Mouse (Mus musculus) MEL (cell line): ENCODE results near the gene Olfr1393. TPM values are rescaled to one million over a fixed set of nuclear protein-coding genes. Genes with fewer than 3 reads are reported as not detected.

Experiments used
- DNase-seq: peaks from one replicate; pipeline ENCODE4 v3.0.0; 2011; ENCODE audit warnings: low read depth, low spot score
- H3K27ac ChIP-seq: 2 replicates; pipeline ENCODE4 v1.5.1; 2012; ENCODE audit warnings: low read depth, mild to moderate bottlenecking, control low read depth, low read length, moderate library complexity; ENCODE audit not compliant: control insufficient read depth
- H3K27me3 ChIP-seq, 2 experiments: fragments of 150-350 bp in 1 of 2; sonication (generic) in 1 of 2; 2 replicates each; pipeline ENCODE4 v1.6.1; 2012; ENCODE audit warnings: low read length in 2 of 2, mild to moderate bottlenecking in 2 of 2, improper control_type of control experiment in 1 of 2, moderate library complexity in 1 of 2; ENCODE audit not compliant: insufficient read depth in 2 of 2, control insufficient read depth in 1 of 2
- H3K36me3 ChIP-seq, 2 experiments: 2 replicates each; pipeline ENCODE4 v1.6.1; 2012 to 2014; ENCODE audit warnings: low read length in 2 of 2, improper control_type of control experiment in 1 of 2, inconsistent platforms in 1 of 2, mild to moderate bottlenecking in 1 of 2; ENCODE audit not compliant: insufficient read depth in 2 of 2, control insufficient read depth in 1 of 2
- H3K4me1 ChIP-seq, 2 experiments: fragments of 150-350 bp in 1 of 2; sonication (generic) in 1 of 2; 2 replicates each; pipeline ENCODE4 v1.6.1; 2012; ENCODE audit warnings: low read length in 2 of 2, improper control_type of control experiment in 1 of 2, mild to moderate bottlenecking in 1 of 2; ENCODE audit not compliant: insufficient read depth in 2 of 2, control insufficient read depth in 1 of 2
- H3K4me3 ChIP-seq, 2 experiments: fragments of 150-350 bp in 1 of 2; sonication (generic) in 1 of 2; 2 replicates each; pipeline ENCODE4 v1.5.1; 2012; ENCODE audit warnings: low read depth in 2 of 2, low read length in 2 of 2, mild to moderate bottlenecking in 2 of 2, moderate library complexity in 2 of 2, control low read depth in 1 of 2, improper control_type of control experiment in 1 of 2; ENCODE audit not compliant: control insufficient read depth in 1 of 2, insufficient read depth in 1 of 2
- H3K79me2 ChIP-seq: 2 replicates; pipeline ENCODE4 v1.6.1; 2012; ENCODE audit warnings: mild to moderate bottlenecking, low read length, moderate library complexity; ENCODE audit not compliant: control insufficient read depth, poor library complexity, insufficient read depth
- H3K9ac ChIP-seq: 2 replicates; pipeline ENCODE4 v1.6.1; 2012; ENCODE audit warnings: low read depth, mild to moderate bottlenecking, control low read depth, low read length, moderate library complexity; ENCODE audit not compliant: control insufficient read depth, poor library complexity, severe bottlenecking
- H3K9me3 ChIP-seq: fragments of 150-350 bp; sonication (generic); replicated peaks from 2 replicates; pipeline ENCODE4 v1.6.1; 2012; ENCODE audit warnings: mild to moderate bottlenecking, low read length, improper control_type of control experiment, moderate library complexity; ENCODE audit not compliant: insufficient read depth
- BHLHE40 ChIP-seq: IDR thresholded peaks from 2 replicates; pipeline ENCODE4 v1.6.1; 2012; ENCODE audit warnings: low read depth, mild to moderate bottlenecking, inconsistent platforms, low read length, improper control_type of control experiment, borderline replicate concordance
- CHD1 ChIP-seq: IDR thresholded peaks from 2 replicates; pipeline ENCODE4 v1.6.1; 2012; ENCODE audit warnings: low read depth, mild to moderate bottlenecking, inconsistent platforms, low read length, improper control_type of control experiment
- CTCF ChIP-seq, 3 experiments: IDR thresholded peaks in 2 of 3; conservative IDR thresholded peaks in 1 of 3; 2 replicates each; pipeline ENCODE4 v1.5.1; 2011 to 2012; ENCODE audit warnings: low read length in 3 of 3, low read depth in 2 of 3, mild to moderate bottlenecking in 2 of 3, improper control_type of control experiment in 1 of 3, inconsistent platforms in 1 of 3, mixed read lengths in 1 of 3, moderate library complexity in 1 of 3; ENCODE audit not compliant: control insufficient read depth in 1 of 3, insufficient read depth in 1 of 3, poor library complexity in 1 of 3, severe bottlenecking in 1 of 3
- ELF1 ChIP-seq: IDR thresholded peaks from 2 replicates; pipeline ENCODE4 v1.6.1; 2014; ENCODE audit warnings: low read depth, mild to moderate bottlenecking, inconsistent platforms, low read length, improper control_type of control experiment, moderate library complexity
- EP300 ChIP-seq, 2 experiments: IDR thresholded peaks; 2 replicates each; pipeline ENCODE4 v1.6.1; 2011; ENCODE audit warnings: improper control_type of control experiment in 2 of 2, low read length in 2 of 2, low read depth in 1 of 2, mild to moderate bottlenecking in 1 of 2
- ETS1 ChIP-seq: IDR thresholded peaks from 2 replicates; pipeline ENCODE4 v1.6.1; 2012; ENCODE audit warnings: low read depth, mild to moderate bottlenecking, inconsistent platforms, low read length, improper control_type of control experiment, moderate library complexity
- GATA1 ChIP-seq: IDR thresholded peaks from 2 replicates; pipeline ENCODE4 v1.6.1; 2011; ENCODE audit warnings: low read depth, low read length, improper control_type of control experiment
- HCFC1 ChIP-seq: IDR thresholded peaks from 2 replicates; pipeline ENCODE4 v1.6.1; 2012; ENCODE audit warnings: low read depth, mild to moderate bottlenecking, inconsistent platforms, low read length, improper control_type of control experiment, moderate library complexity
- MAFK ChIP-seq: IDR thresholded peaks from 2 replicates; pipeline ENCODE4 v1.6.1; 2011; ENCODE audit warnings: low read depth, mild to moderate bottlenecking, low read length, improper control_type of control experiment, borderline replicate concordance
- MAX ChIP-seq: IDR thresholded peaks from 2 replicates; pipeline ENCODE4 v1.6.1; 2011; ENCODE audit warnings: low read length, improper control_type of control experiment
- RAD21 ChIP-seq: IDR thresholded peaks from 2 replicates; pipeline ENCODE4 v1.6.1; 2011; ENCODE audit warnings: mild to moderate bottlenecking, low read depth, low read length, improper control_type of control experiment
- SMC3 ChIP-seq: IDR thresholded peaks from 2 replicates; pipeline ENCODE4 v1.6.1; 2011; ENCODE audit warnings: low read depth, low read length, improper control_type of control experiment
- TBP ChIP-seq: IDR thresholded peaks from 2 replicates; pipeline ENCODE4 v1.8.0; 2011; ENCODE audit warnings: low read depth, low read length, improper control_type of control experiment
- ZC3H11A ChIP-seq: IDR thresholded peaks from 2 replicates; pipeline ENCODE4 v1.6.1; 2012; ENCODE audit warnings: low read depth, mild to moderate bottlenecking, inconsistent platforms, low read length, improper control_type of control experiment
- ZKSCAN1 ChIP-seq: IDR thresholded peaks from 2 replicates; pipeline ENCODE4 v1.6.1; 2012; ENCODE audit warnings: low read depth, mild to moderate bottlenecking, inconsistent platforms, low read length, improper control_type of control experiment, moderate library complexity
- ZMIZ1 ChIP-seq: IDR thresholded peaks from 2 replicates; pipeline ENCODE4 v1.6.1; 2012; ENCODE audit warnings: low read depth, mild to moderate bottlenecking, inconsistent platforms, low read length, improper control_type of control experiment, moderate library complexity
- ZNF384 ChIP-seq: IDR thresholded peaks from 2 replicates; pipeline ENCODE4 v1.6.1; 2012; ENCODE audit warnings: low read depth, mild to moderate bottlenecking, inconsistent platforms, low read length, improper control_type of control experiment
- polyA plus RNA-seq, 2 experiments: library from polyadenylated mRNA; stranded (reverse) in 1 of 2; unstranded in 1 of 2; fragments of >175 nt in 1 of 2; fragments of >200 nt in 1 of 2; gene quantifications; 2 replicates each; pipeline versions ENCODE4 v1.2.1 to v1.2.4; 2012; ENCODE audit warnings: low replicate concordance in 2 of 2, low read depth in 1 of 2; ENCODE audit not compliant: insufficient read length in 2 of 2, insufficient read depth in 1 of 2, missing spikeins in 1 of 2
- total RNA-seq: library from RNA; depleted of rRNA; stranded (reverse); fragments of 300-350 nt; gene quantifications from 2 replicates; pipeline ENCODE4 v1.2.3, GENCODE M21; 2012

Olfr1393 gene
- total and polyA plus RNA-seq, 3 experiments: not detected

GRCm38 (mm10) chr11:49252048-49252447 is 26.1 kb upstream of the Olfr1393 start:
- no peaks in the 10 kb centered on the region for H3K27me3 ChIP-seq
- peak overlapping the region; percentile 2; the same call in 1 of the 2 replicates for H3K27ac ChIP-seq
- DNase-seq: no peak

GRCm38 (mm10) chr11:49253035-49253434 is 25.1 kb upstream of the Olfr1393 start:
- H3K9me3 ChIP-seq: no peaks in the 10 kb centered on the region
- H3K4me3 ChIP-seq: no peak overlapping the region
- H3K36me3 ChIP-seq: peaks cover 9% of the 10 kb centered on the region in 2 experiments; a peak in 3 of 4 replicates
- DNase-seq: no peak
- H3K9ac ChIP-seq: no peak overlapping the region
- TF ChIP-seq SMC3: no peak
- no peak for TF ChIP-seq ELF1
- no peak for TF ChIP-seq MAFK
- no peak for TF ChIP-seq ZKSCAN1
- TF ChIP-seq GATA1: no peak
- H3K4me1 ChIP-seq: peaks cover 2 to 5% of the 10 kb centered on the region in 2 experiments; a peak in 3 of 4 replicates
- no peak overlapping the region for H3K27ac ChIP-seq
- no peaks in the 10 kb centered on the region for H3K27me3 ChIP-seq
- H3K79me2 ChIP-seq: peaks cover 15% of the 10 kb centered on the region

More at GRCm38 (mm10) chr11:49252048-49252447, 26.1 kb upstream of the Olfr1393 start:
- H3K9ac ChIP-seq: no peak overlapping the region
- peaks cover 9% of the 10 kb centered on the region in 2 experiments; a peak in 3 of 4 replicates for H3K36me3 ChIP-seq
- H3K9me3 ChIP-seq: no peaks in the 10 kb centered on the region
- H3K79me2 ChIP-seq: peaks cover 15% of the 10 kb centered on the region
- peaks cover 2 to 7% of the 10 kb centered on the region in 2 experiments for H3K4me1 ChIP-seq
- peak overlapping the region in 1 of 2 experiments; percentile 80; a peak in 1 of 4 replicates for H3K4me3 ChIP-seq
- TF ChIP-seq TBP: no peak
- TF ChIP-seq CHD1: no peak
- TF ChIP-seq HCFC1: no peak
- no peak for TF ChIP-seq RAD21
- TF ChIP-seq ZC3H11A: no peak
- no peak for TF ChIP-seq ZMIZ1
- TF ChIP-seq CTCF (IDR thresholded peaks at IDR 0.05 in 2 of 3, conservative IDR thresholded peaks at IDR 0.05 in 1 of 3; ENCODE audit: control insufficient read depth in 1 of 3, insufficient read depth in 1 of 3, low read depth in 2 of 3, low read length in 3 of 3, poor library complexity in 1 of 3, severe bottlenecking in 1 of 3): no peak
- no peak for TF ChIP-seq MAX
- no peak for TF ChIP-seq BHLHE40
- no peak for TF ChIP-seq ETS1
- no peak for TF ChIP-seq ZNF384
- TF ChIP-seq EP300 (IDR thresholded peaks at IDR 0.05; ENCODE audit: low read depth in 1 of 2, low read length in 2 of 2): no peak
- no peak for TF ChIP-seq ELF1
- no peak for TF ChIP-seq ZKSCAN1
